Mouse (Mus musculus): ENCODE data around the gene Ankrd9. TPM values are rescaled to one million over a fixed set of nuclear protein-coding genes. Genes with fewer than 3 reads are reported as not detected.

Ankrd9 gene
- 13.3 and 13.6 TPM in 2 replicates for polyA plus RNA-seq (2015; fragmentation: Nextera tagmentation; extraction: Ambion mirVana)

DNA sequence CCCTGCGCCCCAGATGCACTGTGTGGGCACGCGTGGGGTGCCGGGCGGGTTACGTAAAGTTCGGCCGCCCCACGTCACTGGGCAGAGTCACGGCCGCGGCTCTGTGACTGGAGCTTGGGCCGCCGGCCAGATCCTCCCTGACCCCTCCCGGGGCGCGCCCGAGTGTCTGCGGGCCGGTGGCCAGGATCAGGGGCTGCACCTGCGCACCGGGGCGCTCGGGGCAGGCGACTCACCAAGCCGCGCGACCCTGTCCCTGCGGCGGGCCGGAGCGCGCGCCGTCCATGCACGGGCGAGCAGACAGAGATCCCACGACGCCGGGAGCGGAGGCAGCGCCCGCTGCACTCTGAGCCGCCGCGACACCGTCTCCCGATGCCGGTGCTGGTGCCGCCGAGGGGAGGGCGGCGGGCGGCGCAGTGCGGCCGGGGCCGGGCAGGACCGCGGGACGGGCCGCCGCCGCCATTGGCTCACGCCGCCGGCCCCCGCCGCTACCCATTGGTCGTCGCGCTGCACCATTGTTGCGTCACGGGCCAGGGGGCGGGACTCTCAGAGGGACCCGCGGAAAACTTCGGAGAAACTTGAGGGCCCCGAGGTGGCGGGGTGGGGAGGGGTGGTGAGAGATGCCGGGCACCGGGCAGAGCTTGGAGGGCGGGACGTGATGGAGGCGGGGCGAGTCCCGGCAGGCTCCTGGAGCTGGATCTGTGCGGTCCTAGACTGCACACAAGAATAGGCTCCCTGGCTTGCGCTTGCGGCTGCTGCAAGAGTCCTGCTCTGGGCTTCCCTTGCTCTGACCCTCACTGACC, at the start of gene Ankrd9:
Gene Ankrd9 (minus strand): TSS at position 434 of the 800 bp plus-strand sequence.
- under 1% methylated on average over 84 of the region's 90 CpGs for WGBS
- H3K4me3 ChIP-seq = peak within 1 kb of the TSS; percentile 86
- H3K36me3 ChIP-seq = peaks cover 17% of the 10 kb centered on the region
- H3K27ac ChIP-seq = peak within 1 kb of the TSS; percentile 79
- peak; percentile 97 for ATAC-seq (ENCODE audit: borderline replicate concordance, extremely low read depth, low FRiP score, low TSS enrichment)
- peak within 1 kb of the TSS; percentile 76 for H3K9ac ChIP-seq
- H3K27me3 ChIP-seq = no peaks in the 10 kb centered on the region
- H3K4me1 ChIP-seq = peaks cover 12% of the 10 kb centered on the region
- no peaks in the 10 kb centered on the region for H3K9me3 ChIP-seq
- peak within 1 kb of the TSS; percentile 99 for H3K4me2 ChIP-seq

DNA sequence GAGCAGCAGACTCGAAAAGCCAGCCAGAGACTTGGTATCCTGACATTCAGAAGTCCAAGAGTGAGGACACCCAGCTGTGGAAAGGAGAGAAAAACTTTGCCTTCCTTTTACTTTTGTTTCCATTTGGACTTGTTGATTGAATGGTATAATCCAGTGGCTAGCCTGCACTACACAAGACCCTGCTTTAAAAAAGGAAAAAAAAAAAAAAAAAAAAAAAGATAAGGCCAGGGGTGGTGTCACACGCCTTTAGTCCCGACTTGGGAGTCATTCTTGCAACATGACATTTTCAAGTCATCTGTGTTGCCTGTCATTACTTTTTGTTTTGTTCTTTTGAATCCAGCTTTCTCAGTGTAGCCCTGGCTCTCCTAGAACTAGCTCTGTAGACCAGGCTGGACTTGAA, 42.7 kb upstream of the Ankrd9 start:
- Histone ChIP-seq H3K9me3 (no peaks in the 10 kb centered on the region), H3K36me3 (no peaks in the 10 kb centered on the region), H3K9ac (no peak overlapping the region), H3K4me3 (no peak overlapping the region), H3K4me2 (no peak overlapping the region), H3K27ac (no peak overlapping the region), H3K4me1 (no peaks in the 10 kb centered on the region), H3K27me3 (no peaks in the 10 kb centered on the region)
- ATAC-seq (ENCODE audit: borderline replicate concordance, extremely low read depth, low FRiP score, low TSS enrichment) = no peak
- WGBS = 52% methylated on average over 3 of the region's 3 CpGs

DNA sequence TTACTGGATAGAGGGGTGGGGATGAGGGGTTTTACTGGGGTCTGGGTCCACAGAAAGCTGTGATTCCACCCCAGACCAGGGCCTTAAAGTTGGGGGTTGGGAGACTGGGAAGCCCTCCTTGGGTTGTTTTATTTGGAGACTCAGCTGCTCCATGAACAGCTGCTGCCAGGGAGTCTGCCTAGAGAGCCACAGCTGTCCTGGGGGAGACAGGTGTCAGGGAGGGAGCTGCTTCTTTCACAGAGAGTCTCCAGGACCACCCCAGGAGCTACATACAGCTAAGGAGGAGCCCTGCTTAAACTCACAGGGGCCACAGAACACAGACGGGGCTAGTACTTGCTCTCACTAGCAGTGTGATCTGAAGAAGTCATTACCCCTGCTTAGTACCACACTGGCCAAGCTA, 42.3 kb upstream of the Ankrd9 start:
- WGBS = 7% methylated on average over 1 of the region's 1 CpGs
- Histone ChIP-seq H3K27ac (no peak overlapping the region), H3K4me2 (no peak overlapping the region), H3K9ac (no peak overlapping the region), H3K27me3 (no peaks in the 10 kb centered on the region), H3K4me1 (no peaks in the 10 kb centered on the region), H3K36me3 (no peaks in the 10 kb centered on the region), H3K9me3 (no peaks in the 10 kb centered on the region), H3K4me3 (no peak overlapping the region)
- ATAC-seq (ENCODE audit: borderline replicate concordance, extremely low read depth, low FRiP score, low TSS enrichment) = no peak

- no peak overlapping the region for H3K27ac ChIP-seq
- no peak overlapping the region for H3K9ac ChIP-seq
- no peak overlapping the region for H3K4me2 ChIP-seq
- no peaks in the 10 kb centered on the region for H3K36me3 ChIP-seq
- no peak overlapping the region for H3K4me3 ChIP-seq
- ATAC-seq (ENCODE audit: borderline replicate concordance, extremely low read depth, low FRiP score, low TSS enrichment) = no peak
- WGBS = 89% methylated on average over 2 of the region's 2 CpGs
- H3K9me3 ChIP-seq = no peaks in the 10 kb centered on the region
- no peaks in the 10 kb centered on the region for H3K27me3 ChIP-seq
- 0 out of 2 replicates have a peak, but pooled peaks cover 3% of the 10 kb centered on the region for H3K4me1 ChIP-seq
Observed at GRCm38 (mm10) chr12:111019086-111019485, 40.2 kb upstream of the Ankrd9 start.

DNA sequence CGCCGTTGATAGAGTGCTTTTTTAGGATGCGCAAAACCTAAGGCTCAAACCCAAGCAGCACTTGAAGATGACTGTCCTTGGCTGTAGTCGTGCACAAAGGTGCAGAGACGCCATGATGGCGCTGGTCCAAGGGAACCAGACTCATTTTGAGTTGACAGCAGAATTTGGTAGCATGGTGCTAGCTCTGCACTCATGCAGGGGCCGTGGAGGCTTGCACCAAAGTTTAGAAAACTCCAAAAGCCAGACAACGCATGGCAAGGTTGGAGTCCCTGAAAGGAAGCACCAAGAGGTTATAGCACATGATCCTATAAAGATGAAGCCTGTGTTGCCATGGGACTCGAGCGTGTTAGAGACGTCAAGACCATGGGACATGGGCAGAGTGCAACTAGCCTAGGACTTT, 39.2 kb upstream of the Ankrd9 start:
- 87% methylated on average over 11 of the region's 11 CpGs for WGBS
- Histone ChIP-seq H3K9ac (no peak overlapping the region), H3K27me3 (no peaks in the 10 kb centered on the region), H3K27ac (no peak overlapping the region), H3K4me3 (no peak overlapping the region), H3K4me2 (no peak overlapping the region), H3K4me1 (0 out of 2 replicates have a peak, but pooled peaks cover 3% of the 10 kb centered on the region), H3K36me3 (no peaks in the 10 kb centered on the region), H3K9me3 (no peaks in the 10 kb centered on the region)
- ATAC-seq (ENCODE audit: borderline replicate concordance, extremely low read depth, low FRiP score, low TSS enrichment) = no peak

DNA sequence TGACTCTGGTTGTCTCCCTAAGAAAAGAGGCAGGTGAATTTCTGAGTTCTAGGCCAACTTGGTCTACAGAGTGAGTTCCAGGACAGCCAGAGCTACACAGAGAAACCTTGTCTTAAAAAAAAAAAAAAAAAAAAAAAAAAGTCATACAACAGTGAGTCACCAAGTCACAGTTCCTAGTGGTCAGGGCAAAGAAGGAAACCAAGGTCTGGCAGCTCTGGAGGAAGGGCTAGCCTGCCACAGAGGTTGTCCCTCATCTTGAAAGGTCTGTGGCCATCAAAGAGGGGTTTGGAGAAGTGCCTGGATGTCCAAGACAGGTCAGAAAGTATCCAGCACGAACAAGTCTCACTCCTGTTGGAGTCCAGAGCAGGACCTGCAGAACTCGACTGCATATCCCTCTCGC, 38.0 kb upstream of the Ankrd9 start:
- 70% methylated on average over 3 of the region's 3 CpGs for WGBS
- no peak for ATAC-seq (ENCODE audit: borderline replicate concordance, extremely low read depth, low FRiP score, low TSS enrichment)

GRCm38 (mm10) chr12:111009615-111010257, 30.9 kb upstream of the Ankrd9 start:
- 42% methylated on average over 6 of the region's 6 CpGs for WGBS
- H3K27ac ChIP-seq = peak overlapping the region; percentile 37; the same call in 1 of the 2 replicates
- no peak overlapping the region for H3K4me3 ChIP-seq
- ATAC-seq (ENCODE audit: borderline replicate concordance, extremely low read depth, low FRiP score, low TSS enrichment) = no peak
- no peak overlapping the region for H3K9ac ChIP-seq
- no peaks in the 10 kb centered on the region for H3K9me3 ChIP-seq
- no peak overlapping the region for H3K4me2 ChIP-seq
- no peaks in the 10 kb centered on the region for H3K36me3 ChIP-seq
- no peaks in the 10 kb centered on the region for H3K27me3 ChIP-seq
- peaks cover 35% of the 10 kb centered on the region for H3K4me1 ChIP-seq

More for the DNA sequence above, 38.0 kb upstream of the Ankrd9 start:
- Histone ChIP-seq H3K4me2 (no peak overlapping the region), H3K4me3 (no peak overlapping the region), H3K36me3 (no peaks in the 10 kb centered on the region), H3K27ac (no peak overlapping the region), H3K4me1 (0 out of 2 replicates have a peak, but pooled peaks cover 3% of the 10 kb centered on the region), H3K27me3 (no peaks in the 10 kb centered on the region), H3K9ac (no peak overlapping the region), H3K9me3 (no peaks in the 10 kb centered on the region)

DNA sequence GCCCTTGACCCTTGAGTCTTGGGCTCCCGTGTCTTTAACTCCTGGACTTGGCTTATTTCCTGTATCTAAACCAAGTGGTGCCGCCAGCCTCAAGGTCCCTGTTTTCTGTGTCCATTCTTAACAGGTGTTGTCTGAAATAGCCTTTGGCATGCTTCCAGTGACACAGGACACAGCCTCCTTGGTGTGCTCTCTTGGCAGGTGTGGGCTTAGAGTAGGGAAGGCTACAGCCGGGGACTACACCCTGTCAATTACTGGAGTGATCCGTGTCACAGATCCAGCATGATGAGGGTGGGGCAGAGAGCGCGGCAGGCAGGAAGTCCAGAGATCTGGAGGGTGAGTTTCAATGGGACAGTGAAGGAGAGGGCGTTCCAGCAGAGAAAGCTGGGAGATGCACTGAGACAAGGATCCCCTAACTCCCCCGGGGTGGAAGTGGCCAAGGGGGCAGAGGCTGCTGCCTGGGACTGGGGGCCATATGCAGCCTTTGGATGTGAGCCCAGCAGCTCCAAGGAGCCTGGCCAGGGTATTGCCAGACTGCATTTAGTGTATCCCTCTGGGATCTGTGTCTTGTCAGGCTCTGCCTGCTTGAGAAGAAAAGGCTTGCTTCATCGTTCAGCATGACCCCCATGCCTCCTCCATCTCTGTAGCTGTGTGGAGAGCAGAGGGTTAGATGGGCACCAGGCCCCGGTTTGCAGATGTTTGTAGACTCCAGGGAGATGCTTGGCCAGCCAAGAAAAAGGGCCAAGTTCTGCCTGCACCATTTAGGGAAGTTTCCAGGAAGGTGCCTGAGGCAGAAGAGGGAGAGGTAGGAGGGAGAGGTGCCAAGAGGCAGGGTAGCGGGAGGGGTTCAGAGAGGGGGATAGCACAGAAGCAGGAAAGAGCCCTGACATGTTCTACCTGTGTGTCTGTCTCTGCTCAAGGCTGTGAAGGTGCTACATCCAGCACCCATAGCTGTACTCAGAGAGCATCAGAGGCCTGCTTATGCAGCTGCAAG, 30.0 kb upstream of the Ankrd9 start:
- H3K4me2 ChIP-seq = no peak overlapping the region
- ATAC-seq (ENCODE audit: borderline replicate concordance, extremely low read depth, low FRiP score, low TSS enrichment) = peak; percentile 50; the same call in 1 of the 2 replicates
- H3K9ac ChIP-seq = no peak overlapping the region
- H3K9me3 ChIP-seq = no peaks in the 10 kb centered on the region
- H3K36me3 ChIP-seq = no peaks in the 10 kb centered on the region
- H3K4me3 ChIP-seq = no peak overlapping the region
- peaks cover 35% of the 10 kb centered on the region for H3K4me1 ChIP-seq
- no peaks in the 10 kb centered on the region for H3K27me3 ChIP-seq
- 39% methylated on average over 11 of the region's 11 CpGs for WGBS
- peak overlapping the region; percentile 51 for H3K27ac ChIP-seq

- Histone ChIP-seq H3K27me3 (no peaks in the 10 kb centered on the region), H3K9me3 (no peaks in the 10 kb centered on the region), H3K4me1 (peaks cover 35% of the 10 kb centered on the region), H3K27ac (peak overlapping the region; percentile 63), H3K4me3 (no peak overlapping the region), H3K36me3 (no peaks in the 10 kb centered on the region), H3K9ac (no peak overlapping the region), H3K4me2 (no peak overlapping the region)
- 45% methylated on average over 14 of the region's 14 CpGs for WGBS
- peak; percentile 15; the same call in 1 of the 2 replicates for ATAC-seq (ENCODE audit: borderline replicate concordance, extremely low read depth, low FRiP score, low TSS enrichment)
Observed at GRCm38 (mm10) chr12:111007134-111008103, 28.6 kb upstream of the Ankrd9 start.

- no peak overlapping the region for H3K9ac ChIP-seq
- 0 out of 2 replicates have a peak, but pooled peaks have one; percentile 12 for ATAC-seq (ENCODE audit: borderline replicate concordance, extremely low read depth, low FRiP score, low TSS enrichment)
- H3K4me2 ChIP-seq = no peak overlapping the region
- H3K36me3 ChIP-seq = no peaks in the 10 kb centered on the region
- H3K27me3 ChIP-seq = no peaks in the 10 kb centered on the region
- H3K4me1 ChIP-seq = peaks cover 35% of the 10 kb centered on the region
- H3K4me3 ChIP-seq = no peak overlapping the region
- H3K27ac ChIP-seq = peak overlapping the region; percentile 63
- no peaks in the 10 kb centered on the region for H3K9me3 ChIP-seq
- WGBS = 38% methylated on average over 5 of the region's 5 CpGs
Observed at GRCm38 (mm10) chr12:111006339-111006738, 27.5 kb upstream of the Ankrd9 start.

Measured in lung, embryonic 15.5 days (tissue).